Mouse (Mus musculus) layer of hippocampus, adult 2 months (tissue): ENCODE data around the gene Gprin1. TPM values are rescaled to one million over a fixed set of nuclear protein-coding genes. Genes with fewer than 3 reads are reported as not detected.

Source experiments
- DNase-seq, 2 experiments: peaks; one replicate each; pipeline ENCODE4 v3.0.0; 2022; ENCODE audit warnings: low spot score in 2 of 2
- H3K27ac ChIP-seq: fragments of 200-600 bp; 2 replicates; pipeline ENCODE4 v1.8.1; 2022
- H3K4me3 ChIP-seq: fragments of 200-600 bp; 2 replicates; pipeline ENCODE4 v1.8.1; 2022; ENCODE audit warnings: mild to moderate bottlenecking
- CTCF ChIP-seq: fragments of 200-600 bp; conservative IDR thresholded peaks from 2 replicates; pipeline ENCODE4 v1.8.1; 2022; ENCODE audit warnings: antibody characterized with exemption, mild to moderate bottlenecking, moderate library complexity
- total RNA-seq, 2 experiments: library from RNA; stranded (reverse); gene quantifications; 2 replicates each; pipeline ENCODE4 v1.2.3; 2021

The Gprin1 gene
- total RNA-seq, 2 experiments from 2014 or later = 146 to 150 TPM

DNA sequence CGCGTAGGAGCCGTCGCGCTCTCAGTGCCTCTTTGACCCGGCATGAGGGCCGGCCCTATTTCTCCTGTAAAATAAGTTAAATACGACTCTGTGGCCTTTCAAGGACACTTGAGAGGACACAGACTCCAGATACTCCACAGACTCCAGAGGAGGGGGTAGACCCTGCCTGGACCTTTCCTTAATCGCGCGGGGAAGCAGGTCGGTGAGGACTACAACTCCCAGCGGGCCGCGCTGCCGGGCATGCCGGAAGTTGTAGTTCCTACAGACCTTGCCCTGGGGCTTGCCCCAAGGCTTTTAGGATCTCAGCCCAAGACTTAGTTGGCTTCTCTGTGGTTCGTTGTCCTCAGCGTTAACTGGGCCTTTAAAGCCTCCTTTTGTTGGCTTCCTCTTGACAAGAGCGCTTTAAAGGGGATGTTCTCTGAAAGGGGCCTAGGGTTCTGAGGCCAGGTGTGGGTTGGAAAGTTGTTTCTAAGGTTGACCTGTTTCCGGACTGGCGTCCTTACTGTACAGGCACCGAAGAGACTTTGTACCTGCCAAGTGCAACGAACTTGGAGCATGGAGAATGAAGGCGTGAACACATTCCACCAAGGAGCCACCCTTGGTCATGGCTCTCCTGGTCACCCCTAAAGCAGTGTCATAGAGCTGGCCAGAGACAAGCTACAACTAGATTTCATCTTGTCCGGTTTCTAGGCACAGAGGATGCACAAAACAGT is 55.2 kb downstream of the Gprin1 start:
- H3K4me3 ChIP-seq = peak overlapping the region; percentile 95
- no peak for TF ChIP-seq CTCF
- DNase-seq = peak in 1 of 2 experiments; percentile 85
- peak overlapping the region; percentile 98 for H3K27ac ChIP-seq

DNA sequence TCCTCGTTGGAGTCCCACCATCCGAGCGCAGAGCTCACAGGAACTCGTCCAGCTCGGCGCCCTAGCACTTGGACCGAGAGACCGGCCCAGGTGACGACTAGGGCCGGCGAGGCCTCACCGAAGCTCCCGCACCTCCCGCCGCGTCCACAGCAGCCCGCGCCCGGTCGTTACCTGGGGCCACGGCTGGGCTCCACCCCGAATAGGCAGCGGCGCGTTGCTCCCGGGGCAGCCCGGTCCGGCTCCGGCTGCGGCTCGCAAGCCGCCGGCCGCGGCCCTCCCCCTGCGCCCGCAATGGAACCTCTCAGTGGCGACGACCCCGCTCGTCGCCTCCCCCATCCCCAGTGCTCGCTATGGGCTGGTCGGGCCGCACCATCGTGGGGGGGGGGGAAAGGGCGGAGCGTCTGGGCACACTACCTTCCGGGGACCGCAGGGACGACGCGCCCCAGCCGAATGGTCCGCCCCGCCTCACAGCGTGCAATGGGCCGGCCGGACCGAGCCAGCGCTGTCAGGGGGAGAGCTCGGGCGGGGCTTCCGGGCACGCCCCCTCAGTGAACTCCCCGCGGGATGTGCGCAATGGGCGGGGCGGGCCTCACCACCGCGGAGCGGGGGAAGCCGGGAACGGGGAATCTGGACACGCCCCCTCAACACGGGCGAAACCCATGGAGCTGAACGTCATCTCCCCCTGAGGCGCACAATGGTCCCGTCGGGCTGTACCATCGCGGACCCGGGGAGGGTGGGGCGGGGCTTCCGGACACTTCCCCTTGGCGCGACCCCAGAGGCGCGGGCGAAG is 55.9 kb downstream of the Gprin1 start, which contains the start of gene Rnf44:
Rnf44 (minus strand) TSS at position 350 of the 790 bp plus-strand sequence.
- peak; percentile 99 for DNase-seq
- Histone ChIP-seq H3K4me3 (peak within 1 kb of the TSS; percentile 95), H3K27ac (peak within 1 kb of the TSS; percentile 98)
- TF ChIP-seq CTCF = no peak

DNA sequence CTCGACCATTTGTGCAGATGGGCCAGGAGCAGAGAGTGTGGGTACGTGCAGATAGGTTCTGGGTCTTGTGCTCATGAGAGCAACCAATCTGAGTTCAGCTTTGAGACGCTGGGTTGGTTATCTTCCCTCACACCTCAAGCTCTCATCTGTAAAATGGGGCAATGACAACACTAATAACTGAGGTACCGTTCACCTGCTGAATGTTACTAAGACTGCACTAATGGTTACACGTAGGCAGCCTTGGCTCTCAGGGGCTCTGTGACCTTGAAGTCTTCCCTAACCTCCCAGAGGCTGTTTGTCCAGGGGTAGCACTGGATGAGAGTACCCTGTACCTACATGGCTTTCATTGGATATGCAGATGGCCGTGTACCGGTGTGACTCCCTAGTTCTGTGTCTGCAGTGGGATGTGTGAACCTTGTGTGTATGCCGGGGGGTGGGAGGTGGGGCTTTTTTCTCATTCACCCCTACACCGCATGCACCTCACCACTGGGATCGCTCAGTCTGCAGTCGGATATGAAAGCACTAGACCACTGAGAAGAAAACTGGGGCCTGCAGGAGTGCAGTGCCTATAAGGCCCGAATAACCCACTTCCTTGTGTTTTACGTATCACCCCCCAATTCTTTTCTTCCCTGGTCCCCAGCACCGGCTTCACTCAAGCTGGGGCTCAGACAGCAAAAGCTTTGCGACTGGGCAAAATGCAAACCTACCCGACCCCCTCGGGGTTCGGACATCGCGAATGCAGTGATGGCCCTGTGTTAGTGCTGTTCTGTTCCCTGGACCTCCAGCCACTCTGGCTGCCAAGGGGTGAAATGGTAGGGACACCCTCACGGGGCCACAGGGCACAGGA is 56.7 kb downstream of the Gprin1 start:
- no peak for DNase-seq
- peak overlapping the region; percentile 93 for H3K4me3 ChIP-seq
- peak overlapping the region; percentile 98 for H3K27ac ChIP-seq
- no peak; the same call in 1 of the 2 replicates for TF ChIP-seq CTCF

DNA sequence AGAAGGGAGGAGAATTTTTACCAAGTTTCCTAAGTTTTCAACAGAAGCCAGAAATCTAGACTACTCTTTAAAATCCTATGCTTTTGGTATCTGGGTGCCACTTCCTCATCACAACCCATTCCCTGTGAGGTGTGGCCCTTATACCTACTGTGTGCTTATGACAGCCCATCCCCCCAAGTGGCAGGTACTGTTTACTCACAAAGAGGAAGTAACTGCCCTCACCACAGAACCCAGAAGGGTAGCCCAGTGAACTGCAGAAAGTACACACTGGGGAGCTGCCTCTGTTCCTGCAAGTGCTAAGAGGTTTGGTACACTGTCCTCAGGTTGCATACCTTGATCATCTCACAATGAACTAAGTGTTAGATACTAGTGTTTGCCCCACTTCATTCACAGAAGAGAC is 57.9 kb downstream of the Gprin1 start:
- no peak for TF ChIP-seq CTCF
- H3K4me3 ChIP-seq = peak overlapping the region; percentile 93; the same call in 1 of the 2 replicates
- no peak for DNase-seq

DNA sequence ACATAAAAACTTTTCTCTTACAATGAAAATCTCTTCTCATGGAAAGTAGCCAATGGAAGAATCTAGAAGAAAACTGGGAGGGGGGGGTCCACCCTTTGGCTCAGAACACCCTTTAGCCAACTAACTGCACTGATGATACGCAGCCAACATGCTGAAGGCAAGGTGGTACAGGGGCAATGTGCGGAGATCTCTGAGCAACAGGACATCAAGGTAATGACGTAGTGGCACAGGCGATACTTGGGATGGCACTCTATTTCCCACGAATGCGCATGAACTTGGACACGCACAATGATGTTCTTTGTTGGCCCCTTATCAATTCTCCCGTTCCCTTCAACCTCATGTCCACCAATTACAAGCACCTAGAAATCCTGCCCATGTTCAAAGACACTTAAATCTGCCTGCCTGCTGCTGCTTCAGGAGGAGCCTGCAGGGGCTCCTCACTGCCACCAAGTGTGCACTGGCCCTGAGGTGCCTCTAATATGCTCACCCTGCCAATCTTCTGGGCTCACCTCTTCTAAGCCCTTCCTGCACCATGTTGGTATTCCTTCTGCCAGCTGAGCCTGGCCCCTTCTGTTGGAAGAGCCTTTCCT is 59.4 kb downstream of the Gprin1 start:
- no peak overlapping the region for H3K4me3 ChIP-seq
- DNase-seq = no peak
- TF ChIP-seq CTCF = no peak
- H3K27ac ChIP-seq = no peak overlapping the region

More for the DNA sequence above, 57.9 kb downstream of the Gprin1 start:
- peak overlapping the region; percentile 98 for H3K27ac ChIP-seq

DNA sequence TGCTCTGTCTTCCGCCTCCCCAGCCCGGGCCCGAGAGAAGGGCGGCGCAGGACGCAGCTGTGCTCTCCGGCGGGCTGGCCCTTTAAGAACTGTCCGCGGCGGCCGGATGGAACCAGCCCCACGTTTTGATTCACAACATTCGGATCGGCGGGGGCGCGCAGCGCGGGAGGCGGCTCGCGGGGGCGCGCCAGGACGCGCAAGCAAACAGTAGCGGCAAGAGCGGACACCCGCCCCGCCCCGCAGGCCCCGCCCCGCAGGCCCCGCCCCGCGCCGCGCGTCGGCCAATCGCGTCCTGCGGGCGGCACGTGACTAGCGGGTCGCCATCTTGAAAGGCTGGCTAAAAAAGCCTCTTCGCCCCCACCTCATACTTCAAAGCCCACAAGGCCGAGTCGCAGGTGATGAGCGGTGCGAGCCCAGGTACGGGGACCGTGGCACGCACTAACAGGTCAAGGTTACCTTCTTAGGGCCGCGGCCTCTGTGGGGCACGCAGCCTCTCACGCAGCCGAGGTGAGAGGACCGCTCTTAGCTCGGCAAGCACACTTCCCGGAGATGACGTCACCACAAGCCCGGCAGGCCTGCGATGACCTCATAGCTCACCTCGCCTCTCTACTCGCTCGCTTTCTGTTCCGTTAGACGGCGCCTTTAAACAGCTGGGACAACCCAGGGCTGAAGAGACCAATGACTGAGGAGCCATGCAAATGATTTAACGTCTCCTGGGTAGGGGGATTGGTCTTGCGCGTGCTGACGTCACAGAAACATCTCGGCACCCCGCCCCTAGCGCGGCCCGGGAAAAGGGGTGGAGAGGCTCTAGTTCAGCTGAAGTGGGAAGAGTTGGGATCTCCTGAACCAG is 61.9 kb downstream of the Gprin1 start:
- H3K4me3 ChIP-seq = peak overlapping the region; percentile 73
- TF ChIP-seq CTCF = no peak
- DNase-seq = peak; percentile 97
- peak overlapping the region; percentile 100 for H3K27ac ChIP-seq

DNA sequence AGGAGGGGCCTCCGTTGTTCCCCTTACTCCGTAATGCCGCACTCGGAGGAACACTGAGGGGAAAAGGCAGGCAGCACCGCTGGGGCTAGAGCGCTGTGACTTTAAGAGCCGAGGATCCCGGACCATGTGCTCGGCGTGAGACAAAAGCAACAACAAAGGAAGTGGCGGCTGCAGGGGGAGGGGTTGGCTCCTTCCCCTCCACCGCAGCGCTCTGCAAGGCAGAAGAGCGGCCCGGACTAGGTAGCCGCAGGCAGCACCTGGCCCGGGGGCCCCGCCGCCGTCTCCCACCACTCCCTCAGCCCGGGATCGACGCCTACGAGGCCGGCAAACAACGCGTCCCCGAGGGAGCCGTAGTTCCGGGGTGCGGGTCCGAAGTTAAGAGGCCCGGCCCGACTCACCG is 62.6 kb downstream of the Gprin1 start:
- peak overlapping the region; percentile 100 for H3K27ac ChIP-seq
- H3K4me3 ChIP-seq = peak overlapping the region; percentile 73
- DNase-seq = peak; percentile 63 to 74
- TF ChIP-seq CTCF = no peak

Other genes with a start within 250 kb of the Gprin1 start
- 10 to 100 TPM; 14.8 to 19.1 TPM for gene Simc1, start 246.1 kb downstream of the Gprin1 start, total RNA-seq
- gene 4833439L19Rik, start 184.4 kb downstream of the Gprin1 start, total RNA-seq = 100 to 1,000 TPM; 152 to 159 TPM
- 10 to 100 TPM; 30.5 to 34.0 TPM for gene Arl10, start 174.9 kb downstream of the Gprin1 start, total RNA-seq
- 10 to 100 TPM; 24.8 to 28.1 TPM for gene Nop16, start 159.8 kb downstream of the Gprin1 start, total RNA-seq
- 100 to 1,000 TPM; 163 to 167 TPM for gene Higd2a, start 159.7 kb downstream of the Gprin1 start, total RNA-seq
- gene Cltb, start 138.5 kb downstream of the Gprin1 start, total RNA-seq = 100 to 1,000 TPM; 252 to 268 TPM
- 10 to 100 TPM; 54.2 to 59.8 TPM for gene Faf2, start 128.1 kb downstream of the Gprin1 start, total RNA-seq
- gene Rnf44, start 56.0 kb downstream of the Gprin1 start, total RNA-seq = 100 to 1,000 TPM; 153 to 160 TPM
- under 1 TPM; 0.33 to 0.44 TPM for gene Cdhr2, start 48.4 kb downstream of the Gprin1 start, total RNA-seq
- gene Sncb, start 16.7 kb upstream of the Gprin1 start, total RNA-seq = 100 to 1,000 TPM; 655 to 657 TPM
- not detected for gene Eif4e1b, start 34.1 kb upstream of the Gprin1 start, total RNA-seq
- 10 to 100 TPM; 96.7 to 97.7 TPM for gene Tspan17, start 39.5 kb upstream of the Gprin1 start, total RNA-seq
- gene Unc5a, start 199.5 kb upstream of the Gprin1 start, total RNA-seq = 100 to 1,000 TPM; 146 to 148 TPM